Mouse (Mus musculus) MN1 (cell line): ENCODE data around the gene Gcfc2.

Source experiments
- DNase-seq: peaks from one replicate; pipeline ENCODE4 v3.0.0-alpha.2; 2016; ENCODE audit warnings: low spot score

Gcfc2 gene

GRCm38 (mm10) chr6:81979286-81979685, 55.8 kb downstream of the Gcfc2 start:
- DNase-seq, result no peak

- DNase-seq, result no peak
These were observed 62.7 kb downstream of the Gcfc2 start for GRCm38 (mm10) chr6:81986171-81986570.

- DNase-seq, result no peak
These were observed 63.1 kb downstream of the Gcfc2 start for GRCm38 (mm10) chr6:81986599-81986998.

- peak; percentile 57 for DNase-seq
These were observed 63.5 kb downstream of the Gcfc2 start for GRCm38 (mm10) chr6:81987010-81987409.

- DNase-seq, result no peak
These were observed 64.1 kb downstream of the Gcfc2 start for GRCm38 (mm10) chr6:81987580-81987979.

- no peak for DNase-seq
These were observed 64.9 kb downstream of the Gcfc2 start for GRCm38 (mm10) chr6:81988341-81988740.

GRCm38 (mm10) chr6:81990049-81990810, 66.8 kb downstream of the Gcfc2 start:
- DNase-seq, result no peak
